Mouse (Mus musculus): Measurements from ENCODE around the gene Npm3. TPM values are rescaled to one million over a fixed set of nuclear protein-coding genes. Genes with fewer than 3 reads are reported as not detected.

Npm3 gene
- total and polyA plus RNA-seq, 2 experiments from 2014 or later, result 7.8 to 34.7 TPM

DNA sequence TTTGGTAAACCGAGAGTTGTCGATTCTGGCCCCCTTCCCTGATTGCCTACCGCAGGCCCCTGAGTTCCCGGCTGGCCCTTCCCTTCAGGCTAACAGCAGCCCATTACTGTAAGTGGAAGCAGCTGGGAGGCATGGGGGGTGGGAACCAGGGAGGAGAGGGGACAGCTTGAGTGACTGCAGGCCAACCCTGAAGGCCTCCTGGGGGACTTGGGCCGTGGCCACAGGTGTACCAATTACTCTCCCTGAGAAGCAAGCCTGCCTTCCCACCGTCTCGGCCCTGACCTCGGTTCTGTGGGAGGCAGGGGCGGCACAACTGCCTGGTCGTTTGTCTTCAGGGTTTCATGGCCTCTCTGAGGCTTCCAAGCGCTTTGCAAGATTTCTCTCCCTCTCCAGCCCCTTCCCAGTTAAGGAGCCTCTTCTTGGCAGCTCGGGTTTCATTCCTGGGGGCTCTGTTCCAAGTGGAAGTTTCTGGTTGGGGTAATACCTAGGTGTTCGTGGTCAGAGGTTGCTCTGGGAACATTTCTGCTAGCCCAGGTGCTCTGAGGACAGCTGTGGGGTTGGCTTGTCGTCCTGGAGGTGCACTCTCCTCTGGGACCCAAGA, 23.6 kb downstream of the Npm3 start:
- DNase-seq (no peak), ATAC-seq (no peak)
- H3K9ac ChIP-seq, result no peak overlapping the region
- 51% methylated on average over 14 of the region's 14 CpGs for WGBS
- no peaks in the 10 kb centered on the region for H3K36me3 ChIP-seq (ENCODE audit: insufficient read depth)
- no peaks in the 10 kb centered on the region for H3K4me1 ChIP-seq (ENCODE audit: insufficient read depth)
- no peak overlapping the region for H3K27ac ChIP-seq (ENCODE audit: low read depth, low read length)
- no peak for TF ChIP-seq CTCF (IDR thresholded peaks at IDR 0.05; ENCODE audit: low read depth)
- no peaks in the 10 kb centered on the region for H3K9me3 ChIP-seq (ENCODE audit: low read length)
- no peak overlapping the region for H3K4me2 ChIP-seq (ENCODE audit: low read depth)
- no peak overlapping the region for H3K4me3 ChIP-seq (ENCODE audit: low read depth, low read length)
- H3K27me3 ChIP-seq (ENCODE audit: insufficient read depth, low read length), result no peaks in the 10 kb centered on the region

DNA sequence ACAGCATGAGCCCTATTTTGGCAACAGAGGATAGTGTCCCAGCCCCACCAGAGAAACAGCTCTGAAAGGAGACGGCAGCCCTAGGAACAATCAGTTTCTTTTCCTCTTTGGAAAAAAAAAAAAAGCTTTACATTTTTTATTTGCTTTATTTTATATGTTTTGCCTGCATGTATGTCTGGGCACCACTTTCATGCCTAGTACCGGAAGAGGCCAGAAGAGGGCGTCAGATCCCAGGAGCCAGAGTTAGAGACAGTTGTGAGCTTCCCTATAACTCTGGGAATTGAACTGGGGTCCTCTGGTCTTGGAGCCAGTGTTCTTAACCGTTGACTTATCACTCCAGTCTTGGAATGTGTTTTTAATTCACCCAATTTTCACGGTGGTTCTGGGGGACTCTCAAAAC, 27.2 kb downstream of the Npm3 start:
- Histone ChIP-seq H3K36me3 (ENCODE audit: insufficient read depth) (no peaks in the 10 kb centered on the region), H3K4me3 (ENCODE audit: low read depth, low read length) (no peak overlapping the region), H3K4me1 (ENCODE audit: insufficient read depth) (peaks cover 4% of the 10 kb centered on the region; the same call in 1 of the 2 replicates), H3K9me3 (ENCODE audit: low read length) (no peaks in the 10 kb centered on the region), H3K4me2 (ENCODE audit: low read depth) (no peak overlapping the region), H3K27me3 (ENCODE audit: insufficient read depth, low read length) (no peaks in the 10 kb centered on the region), H3K9ac (no peak overlapping the region), H3K27ac (ENCODE audit: low read depth, low read length) (no peak overlapping the region)
- DNase-seq (no peak), ATAC-seq (no peak)
- 76% methylated on average over 5 of the region's 5 CpGs for WGBS
- 0 out of 2 replicates have a peak, but pooled peaks have one; percentile 10 for TF ChIP-seq CTCF (IDR thresholded peaks at IDR 0.05; ENCODE audit: low read depth)

DNA sequence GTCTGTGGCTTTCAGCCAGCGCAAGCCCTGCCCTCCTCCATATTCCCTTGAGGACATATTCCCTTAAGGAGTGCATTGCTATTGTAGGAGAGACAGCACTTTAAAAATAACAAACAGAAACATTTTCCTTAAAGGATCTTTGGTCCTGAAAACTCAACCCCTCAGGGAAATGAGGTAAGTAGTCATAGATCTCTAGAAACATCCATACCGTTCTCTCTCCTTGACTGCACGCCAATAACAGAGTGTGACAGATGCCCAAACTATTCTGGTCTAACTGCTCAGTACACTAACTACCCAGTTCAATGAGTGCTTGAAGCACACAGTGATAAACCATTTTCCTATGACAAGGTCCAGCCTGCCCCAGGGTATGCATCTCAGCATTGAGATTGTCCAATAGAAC, 31.1 kb downstream of the Npm3 start:
- Histone ChIP-seq H3K4me3 (ENCODE audit: low read depth, low read length) (peak overlapping the region; percentile 31; the same call in 1 of the 2 replicates), H3K27ac (ENCODE audit: low read depth, low read length) (peak overlapping the region; percentile 74), H3K9me3 (ENCODE audit: low read length) (no peaks in the 10 kb centered on the region), H3K36me3 (ENCODE audit: insufficient read depth) (no peaks in the 10 kb centered on the region), H3K27me3 (ENCODE audit: insufficient read depth, low read length) (no peaks in the 10 kb centered on the region), H3K9ac (peak overlapping the region; percentile 34), H3K4me2 (ENCODE audit: low read depth) (peak overlapping the region; percentile 49), H3K4me1 (ENCODE audit: insufficient read depth) (peaks cover 4% of the 10 kb centered on the region; the same call in 1 of the 2 replicates)
- 50% methylated on average over 3 of the region's 3 CpGs for WGBS
- ATAC-seq, result peak; percentile 23; the same call in 1 of the 2 replicates
- no peak for TF ChIP-seq CTCF (IDR thresholded peaks at IDR 0.05; ENCODE audit: low read depth)
- no peak for DNase-seq

DNA sequence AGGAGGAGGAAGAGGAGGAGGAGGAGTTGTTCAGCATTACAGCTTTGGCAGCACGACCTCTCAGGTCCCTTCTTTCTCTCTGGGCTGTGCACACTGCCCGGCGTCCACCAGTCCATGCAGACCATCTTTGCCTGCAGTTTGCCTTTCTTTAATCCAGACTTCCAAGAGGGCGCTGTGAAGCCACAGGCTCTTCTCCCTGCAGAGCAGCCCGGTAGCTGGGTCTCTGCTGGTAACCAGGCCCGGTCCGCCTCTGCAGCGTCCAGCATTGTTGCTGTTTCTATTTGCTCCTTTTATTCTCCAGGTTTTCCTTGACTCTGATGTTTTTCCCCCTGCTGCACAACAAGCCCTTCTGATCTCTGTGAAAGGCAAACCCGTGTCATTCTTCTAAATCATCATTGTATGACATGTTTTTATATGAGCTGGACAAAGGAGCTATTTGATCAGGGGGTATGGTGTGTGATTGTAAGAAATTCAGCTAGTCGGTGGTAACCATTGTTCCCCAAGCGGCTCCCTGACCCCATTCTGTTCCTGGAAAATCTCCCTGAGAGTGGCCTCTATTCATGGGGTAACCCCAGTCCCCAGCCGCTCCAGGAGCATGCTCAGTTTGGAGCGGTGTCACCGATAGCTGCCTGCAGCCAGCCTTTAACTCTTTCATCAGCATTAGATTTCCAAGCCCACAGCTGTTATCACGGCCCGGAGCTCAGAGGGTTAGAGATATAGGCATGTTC, 31.7 kb downstream of the Npm3 start:
- 1% methylated on average over 16 of the region's 16 CpGs for WGBS
- peak; percentile 95 for ATAC-seq
- Histone ChIP-seq H3K4me3 (ENCODE audit: low read depth, low read length) (peak overlapping the region; percentile 31), H3K27me3 (ENCODE audit: insufficient read depth, low read length) (no peaks in the 10 kb centered on the region), H3K27ac (ENCODE audit: low read depth, low read length) (peak overlapping the region; percentile 74), H3K36me3 (ENCODE audit: insufficient read depth) (no peaks in the 10 kb centered on the region), H3K9me3 (ENCODE audit: low read length) (no peaks in the 10 kb centered on the region), H3K9ac (peak overlapping the region; percentile 34), H3K4me2 (ENCODE audit: low read depth) (peak overlapping the region; percentile 49), H3K4me1 (ENCODE audit: insufficient read depth) (peaks cover 4% of the 10 kb centered on the region; the same call in 1 of the 2 replicates)
- peak; percentile 66 for TF ChIP-seq CTCF (IDR thresholded peaks at IDR 0.05; ENCODE audit: low read depth)
- DNase-seq, result peak; percentile 80

DNA sequence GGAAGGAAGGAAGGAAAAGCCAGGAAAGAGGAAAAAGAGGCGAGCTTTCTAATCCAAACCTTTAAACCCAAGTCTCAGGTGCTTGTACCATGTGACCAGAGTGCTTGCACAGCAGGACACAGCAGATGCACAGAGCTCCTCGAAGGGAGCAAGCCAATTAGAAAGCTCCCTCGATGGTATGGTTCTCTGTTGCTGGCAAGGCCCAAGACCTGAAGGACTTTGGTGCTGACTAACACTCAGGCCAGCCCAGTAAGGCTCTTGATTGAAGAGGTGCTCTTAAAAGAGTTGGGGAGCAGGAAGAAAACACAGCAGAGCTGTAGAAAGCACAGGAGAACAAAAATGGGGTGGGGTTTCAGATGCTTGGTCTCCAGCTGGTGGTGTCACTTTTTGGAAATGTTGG, 40.7 kb downstream of the Npm3 start:
- H3K36me3 ChIP-seq (ENCODE audit: insufficient read depth), result no peaks in the 10 kb centered on the region
- ATAC-seq, result no peak
- no peak for TF ChIP-seq CTCF (IDR thresholded peaks at IDR 0.05; ENCODE audit: low read depth)
- no peak overlapping the region for H3K27ac ChIP-seq (ENCODE audit: low read depth, low read length)
- no peaks in the 10 kb centered on the region for H3K4me1 ChIP-seq (ENCODE audit: insufficient read depth)
- no peaks in the 10 kb centered on the region for H3K27me3 ChIP-seq (ENCODE audit: insufficient read depth, low read length)
- DNase-seq, result no peak
- WGBS, result 68% methylated on average over 3 of the region's 3 CpGs
- H3K4me2 ChIP-seq (ENCODE audit: low read depth), result no peak overlapping the region
- H3K9ac ChIP-seq, result no peak overlapping the region
- no peak overlapping the region for H3K4me3 ChIP-seq (ENCODE audit: low read depth, low read length)
- no peaks in the 10 kb centered on the region for H3K9me3 ChIP-seq (ENCODE audit: low read length)

Other genes starting within 250 kb of the Npm3 start
- gene Poll, start 189.1 kb downstream of the Npm3 start, total RNA-seq (2014; rRNA removed), result 10.9 and 11.8 TPM in 2 replicates
- 9.1 and 10.8 TPM in 2 replicates for gene Poll, start 189.1 kb downstream of the Npm3 start, polyA plus RNA-seq (2015; fragmentation: Nextera tagmentation; extraction: Ambion mirVana)
- gene Gm17018, start 189.0 kb downstream of the Npm3 start, total RNA-seq (2014; rRNA removed), result 20.7 and 26.4 TPM in 2 replicates
- gene Gm17018, start 189.0 kb downstream of the Npm3 start, polyA plus RNA-seq (2015; fragmentation: Nextera tagmentation; extraction: Ambion mirVana), result 61.4 and 69.6 TPM in 2 replicates
- 31.8 and 34.2 TPM in 2 replicates for gene Fbxw4, start 89.3 kb downstream of the Npm3 start, total RNA-seq (2014; rRNA removed)
- 5.0 and 6.4 TPM in 2 replicates for gene Fbxw4, start 89.3 kb downstream of the Npm3 start, polyA plus RNA-seq (2015; fragmentation: Nextera tagmentation; extraction: Ambion mirVana)
- 1.00 TPM in 1 of 2 replicates, not detected in the other for gene Fgf8, start 6.7 kb downstream of the Npm3 start, total RNA-seq (2014; rRNA removed)
- 0.24 and 0.26 TPM in 2 replicates for gene Fgf8, start 6.7 kb downstream of the Npm3 start, polyA plus RNA-seq (2015; fragmentation: Nextera tagmentation; extraction: Ambion mirVana)
- 214 and 247 TPM in 2 replicates for gene Mgea5, start 34.2 kb upstream of the Npm3 start, total RNA-seq (2014; rRNA removed)
- 46.8 and 67.8 TPM in 2 replicates for gene Mgea5, start 34.2 kb upstream of the Npm3 start, polyA plus RNA-seq (2015; fragmentation: Nextera tagmentation; extraction: Ambion mirVana)
- gene Kcnip2, start 66.5 kb upstream of the Npm3 start, total RNA-seq (2014; rRNA removed), result 30.6 and 42.8 TPM in 2 replicates
- 29.4 and 30.3 TPM in 2 replicates for gene Kcnip2, start 66.5 kb upstream of the Npm3 start, polyA plus RNA-seq (2015; fragmentation: Nextera tagmentation; extraction: Ambion mirVana)
- gene Armh3, start 248.9 kb upstream of the Npm3 start, total RNA-seq (2014; rRNA removed), result 17.5 and 22.5 TPM in 2 replicates
- gene Armh3, start 248.9 kb upstream of the Npm3 start, polyA plus RNA-seq (2015; fragmentation: Nextera tagmentation; extraction: Ambion mirVana), result 18.7 and 20.9 TPM in 2 replicates